Mouse (Mus musculus): ENCODE measurements at regions not wholly inside any gene's neighbourhood (a gene's known extent, or its start where the extent isn't known, plus 50 kb on each side); places are given as distances from the start of the nearest gene placed in this dataset.
"Not testable (repeated sequence)": the region's sequence is repeated elsewhere in the genome, so short reads cannot be mapped to it uniquely, and the experiment has no call there.

DNA sequence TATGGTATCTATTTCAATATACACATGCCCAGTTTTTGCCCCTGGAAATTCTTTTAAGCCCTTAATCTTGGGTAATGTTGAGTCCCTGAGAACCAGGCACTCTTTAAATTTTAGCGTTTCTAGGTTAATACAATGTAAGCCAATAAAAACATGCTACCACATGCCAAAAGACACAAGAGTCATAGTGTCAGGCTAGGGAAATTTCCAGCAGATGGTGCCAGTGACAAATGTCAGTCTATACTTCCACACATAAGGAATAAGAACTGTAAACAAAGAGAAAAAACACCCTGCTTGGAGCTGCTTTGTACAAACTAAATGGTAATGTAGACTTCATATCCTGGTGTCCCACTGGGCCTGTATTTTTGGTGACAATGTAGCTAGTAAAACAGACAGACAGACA lies 157.2 kb upstream of the Slc10a2 start:
- WGBS: 58% methylated on average over 1 of the region's 1 CpGs
- no peak overlapping the region for H3K9ac ChIP-seq (ENCODE audit: low read depth, low read length)
- H3K27ac ChIP-seq (ENCODE audit: low read depth, low read length): no peak overlapping the region
- no peak for ATAC-seq
- no peaks in the 10 kb centered on the region for H3K27me3 ChIP-seq (replicated peaks; ENCODE audit: control insufficient read depth, insufficient read depth, low read length)
- no peaks in the 10 kb centered on the region for H3K9me3 ChIP-seq (ENCODE audit: control insufficient read depth)
- no peak overlapping the region for H3K4me3 ChIP-seq (ENCODE audit: low read depth, low read length)
- H3K4me1 ChIP-seq (replicated peaks; ENCODE audit: control insufficient read depth, insufficient read depth, low read length): no peaks in the 10 kb centered on the region
- no peak for TF ChIP-seq CTCF (IDR thresholded peaks at IDR 0.05; ENCODE audit: low read depth)
- H3K36me3 ChIP-seq (ENCODE audit: control insufficient read depth, insufficient read depth): no peaks in the 10 kb centered on the region
- H3K4me2 ChIP-seq (replicated peaks; ENCODE audit: low read depth): no peak overlapping the region

DNA sequence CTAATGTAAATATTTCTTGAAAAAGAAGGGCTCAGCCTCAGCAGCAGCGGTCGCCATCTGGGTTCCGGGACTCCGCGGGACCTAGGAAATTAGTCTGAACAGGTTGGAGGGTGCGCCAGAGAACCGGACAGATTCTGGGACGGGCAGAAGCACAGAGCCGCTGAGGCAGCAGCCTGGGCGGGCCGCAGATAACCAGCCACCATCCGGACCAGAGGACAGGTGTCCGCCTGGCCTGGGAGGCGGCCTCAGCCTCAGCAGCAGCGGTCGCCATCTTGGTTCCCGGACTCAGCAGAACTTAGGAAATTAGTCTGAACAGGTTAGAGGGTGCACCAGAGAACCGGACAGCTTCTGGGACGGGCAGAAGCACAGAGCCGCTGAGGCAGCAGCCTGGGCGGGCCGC lies 136.7 kb upstream of the Slc10a2 start:
- not testable (repeated sequence) for H3K4me1 ChIP-seq (replicated peaks; ENCODE audit: control insufficient read depth, insufficient read depth, low read length); H3K9me3 ChIP-seq (ENCODE audit: control insufficient read depth); H3K4me3 ChIP-seq (ENCODE audit: low read depth, low read length); H3K4me2 ChIP-seq (replicated peaks; ENCODE audit: low read depth); ATAC-seq; H3K27ac ChIP-seq (ENCODE audit: low read depth, low read length); H3K27me3 ChIP-seq (replicated peaks; ENCODE audit: control insufficient read depth, insufficient read depth, low read length); H3K9ac ChIP-seq (ENCODE audit: low read depth, low read length); H3K36me3 ChIP-seq (ENCODE audit: control insufficient read depth, insufficient read depth)
- WGBS: 95% methylated on average over 14 of the region's 22 CpGs

Measured in intestine, postnatal 0 days (tissue).